Mouse (Mus musculus): ENCODE data around the gene Sparc.
"Not testable (repeated sequence)": the region's sequence is repeated elsewhere in the genome, so short reads cannot be mapped to it uniquely, and the experiment has no call there.

Gene Sparc

GRCm38 (mm10) chr11:55438031-55438430 lies 15.0 kb upstream of the Sparc start:
- DNase-seq (ENCODE audit: low spot score in 2 of 2): no peak

GRCm38 (mm10) chr11:55436089-55436488 lies 13.1 kb upstream of the Sparc start:
- DNase-seq (ENCODE audit: low spot score in 2 of 2): no peak

- DNase-seq (ENCODE audit: low spot score in 2 of 2): no peak
These were observed 10.0 kb upstream of the Sparc start for GRCm38 (mm10) chr11:55432981-55433380.

GRCm38 (mm10) chr11:55429973-55430372 lies 7.0 kb upstream of the Sparc start:
- no peak for DNase-seq (ENCODE audit: low spot score in 2 of 2)

- peak in 1 of 2 experiments; percentile 37 for DNase-seq (ENCODE audit: low spot score in 2 of 2)
These were observed 5.4 kb upstream of the Sparc start for GRCm38 (mm10) chr11:55428186-55429012.

- no peak for DNase-seq (ENCODE audit: low spot score in 2 of 2)
These were observed 1.9 kb upstream of the Sparc start for GRCm38 (mm10) chr11:55424746-55425360.

GRCm38 (mm10) chr11:55423756-55424155 lies 773 bp upstream of the Sparc start:
- no peak for DNase-seq (ENCODE audit: low spot score in 2 of 2)

GRCm38 (mm10) chr11:55419678-55420307 lies 3.2 kb downstream of the Sparc start:
- DNase-seq (ENCODE audit: low spot score in 2 of 2): no peak

- DNase-seq (ENCODE audit: low spot score in 2 of 2): no peak
These were observed 3.7 kb downstream of the Sparc start for GRCm38 (mm10) chr11:55419296-55419677.

GRCm38 (mm10) chr11:55418704-55419061 lies 4.3 kb downstream of the Sparc start:
- DNase-seq (ENCODE audit: low spot score in 2 of 2): no peak

GRCm38 (mm10) chr11:55417898-55418703 lies 4.9 kb downstream of the Sparc start:
- DNase-seq (ENCODE audit: low spot score in 2 of 2): no peak

- DNase-seq (ENCODE audit: low spot score in 2 of 2): no peak
These were observed 6.2 kb downstream of the Sparc start for GRCm38 (mm10) chr11:55416609-55417265.

GRCm38 (mm10) chr11:55415731-55416130 lies 7.3 kb downstream of the Sparc start:
- DNase-seq (ENCODE audit: low spot score in 2 of 2): not testable (repeated sequence)

GRCm38 (mm10) chr11:55415036-55415704 lies 7.8 kb downstream of the Sparc start:
- no peak for DNase-seq (ENCODE audit: low spot score in 2 of 2)

- no peak for DNase-seq (ENCODE audit: low spot score in 2 of 2)
These were observed 8.7 kb downstream of the Sparc start for GRCm38 (mm10) chr11:55414314-55414713.

- DNase-seq (ENCODE audit: low spot score in 2 of 2): no peak
These were observed 9.6 kb downstream of the Sparc start for GRCm38 (mm10) chr11:55413416-55413796.

- DNase-seq (ENCODE audit: low spot score in 2 of 2): no peak
These were observed 10.1 kb downstream of the Sparc start for GRCm38 (mm10) chr11:55412680-55413415.

GRCm38 (mm10) chr11:55412034-55412433 lies 10.9 kb downstream of the Sparc start:
- DNase-seq (ENCODE audit: low spot score in 2 of 2): no peak

- no peak for DNase-seq (ENCODE audit: low spot score in 2 of 2)
These were observed 12.5 kb downstream of the Sparc start for GRCm38 (mm10) chr11:55410502-55410901.

GRCm38 (mm10) chr11:55410005-55410404 lies 13.0 kb downstream of the Sparc start:
- no peak for DNase-seq (ENCODE audit: low spot score in 2 of 2)

All from spleen, postnatal 4 days (tissue).